In genomic region chr2:146623052-146623451, GRCm38 (mm10) we compare ENCODE assay signal across 18 mouse cellular contexts.
A peak's percentile ranks its signal among the peaks of the same experiment; 100 is the strongest.
DNase-seq lines count a peak whose midpoint lies in the region; ATAC-seq and TF ChIP-seq lines count a peak whose summit lies in the region.
"Had no signal": no experiment of that assay in that cellular context is flagged by ENCODE, and none has a peak within 500 bp of the region (broad histone marks: within the 10 kb centered on the region; RNA-seq: fewer than 3 reads in every experiment).

No protein-coding gene starts in this region.

- 51% methylated on average over 1 of the region's 1 CpGs for WGBS in liver, embryonic 12.5 days (ENCODE audit: insufficient replicate concordance)
- 42% methylated on average over 1 of the region's 1 CpGs for WGBS in liver, embryonic 16.5 days (ENCODE audit: insufficient replicate concordance)
- 77% methylated on average over 1 of the region's 1 CpGs for WGBS in stomach, embryonic 15.5 days
- WGBS in lung, adult 2 months: 88% methylated on average over 1 of the region's 1 CpGs

- ATAC-seq in liver, embryonic 12.5 days: peak; percentile 80
- ATAC-seq in liver, embryonic 16.5 days (ENCODE audit: low read depth): peak; percentile 80
- peak; percentile 67; the same call in 1 of the 2 replicates for ATAC-seq in stomach, embryonic 15.5 days (ENCODE audit: insufficient read depth, low FRiP score, low read depth)
- ATAC-seq: forebrain, embryonic 16.5 days had no signal

- no peak for TF ChIP-seq CTCF in lung, adult 2 months (IDR thresholded peaks at IDR 0.05; ENCODE audit: insufficient read depth, low read length)

- H3K9ac ChIP-seq in liver, embryonic 12.5 days: no peak overlapping the region
- H3K9ac ChIP-seq in liver, embryonic 16.5 days (ENCODE audit: low read depth, low read length): no peak overlapping the region
- H3K9ac ChIP-seq in stomach, embryonic 15.5 days: no peak overlapping the region
- H3K9ac ChIP-seq: embryonic facial prominence, embryonic 12.5 days; forebrain, embryonic 12.5 days; heart, embryonic 12.5 days; hindbrain, embryonic 14.5 days had no signal

- no peaks in the 10 kb centered on the region for H3K9me3 ChIP-seq in liver, embryonic 12.5 days (replicated peaks)
- H3K9me3 ChIP-seq in liver, embryonic 16.5 days (replicated peaks; ENCODE audit: control insufficient read depth, low read length): no peaks in the 10 kb centered on the region
- no peaks in the 10 kb centered on the region for H3K9me3 ChIP-seq in stomach, embryonic 15.5 days
- H3K9me3 ChIP-seq: embryonic facial prominence, embryonic 12.5 days; forebrain, embryonic 12.5 days; heart, embryonic 12.5 days; hindbrain, embryonic 10.5 days had no signal

- no peak overlapping the region for H3K27ac ChIP-seq in liver, embryonic 12.5 days
- H3K27ac ChIP-seq in liver, embryonic 16.5 days (ENCODE audit: low read length): no peak overlapping the region
- no peak overlapping the region for H3K27ac ChIP-seq in stomach, embryonic 15.5 days
- H3K27ac ChIP-seq: embryonic facial prominence, embryonic 12.5 days; forebrain, embryonic 12.5 days; hindbrain, embryonic 10.5 days; hindbrain, embryonic 14.5 days had no signal

- DNase-seq in 416B (ENCODE audit: low read depth): peak; percentile 15
- DNase-seq in lung, adult 2 months: no peak
- DNase-seq in thymus, adult 18-20 months: no peak
- DNase-seq in frontal cortex, postnatal 25 days (ENCODE audit: low spot score in 2 of 2): no peak
- DNase-seq: adrenal gland, adult 8-10 months; cerebellum, adult 11 months; cerebellum, adult 8-10 months; cerebellum, postnatal 14 days; gastrocnemius, postnatal 25 days had no signal

- TF ChIP-seq POLR2A in lung, adult 2 months (IDR thresholded peaks at IDR 0.05; ENCODE audit: borderline replicate concordance, extremely low read depth, low read depth, low read length): no peak

- H3K36me3 ChIP-seq in liver, embryonic 12.5 days: no peaks in the 10 kb centered on the region
- no peaks in the 10 kb centered on the region for H3K36me3 ChIP-seq in liver, embryonic 16.5 days (ENCODE audit: control insufficient read depth, insufficient read depth)
- no peaks in the 10 kb centered on the region for H3K36me3 ChIP-seq in stomach, embryonic 15.5 days
- H3K36me3 ChIP-seq: embryonic facial prominence, embryonic 12.5 days; forebrain, embryonic 12.5 days; heart, embryonic 12.5 days; hindbrain, embryonic 10.5 days had no signal

- no peak overlapping the region for H3K4me2 ChIP-seq in liver, embryonic 12.5 days
- H3K4me2 ChIP-seq in liver, embryonic 16.5 days (ENCODE audit: low read depth, low read length): no peak overlapping the region
- no peak overlapping the region for H3K4me2 ChIP-seq in stomach, embryonic 15.5 days
- H3K4me2 ChIP-seq: embryonic facial prominence, embryonic 12.5 days; forebrain, embryonic 12.5 days; heart, embryonic 12.5 days; hindbrain, embryonic 14.5 days had no signal

- peaks cover 11% of the 10 kb centered on the region; the same call in 1 of the 2 replicates for H3K27me3 ChIP-seq in liver, embryonic 12.5 days (replicated peaks)
- H3K27me3 ChIP-seq in liver, embryonic 16.5 days (ENCODE audit: control insufficient read depth, insufficient read depth, low read depth, low read length): no peaks in the 10 kb centered on the region; the same call in 1 of the 2 replicates
- H3K27me3 ChIP-seq in stomach, embryonic 15.5 days (replicated peaks): no peaks in the 10 kb centered on the region
- H3K27me3 ChIP-seq: embryonic facial prominence, embryonic 12.5 days; heart, embryonic 12.5 days had no signal

- no peak overlapping the region for H3K4me3 ChIP-seq in liver, embryonic 12.5 days
- H3K4me3 ChIP-seq in liver, embryonic 16.5 days (ENCODE audit: low read depth, low read length): no peak overlapping the region
- no peak overlapping the region for H3K4me3 ChIP-seq in stomach, embryonic 15.5 days (replicated peaks)
- no peak overlapping the region for H3K4me3 ChIP-seq in lung, adult 2 months (replicated peaks; ENCODE audit: extremely low read depth, low read depth, low read length)
- H3K4me3 ChIP-seq: embryonic facial prominence, embryonic 12.5 days; forebrain, embryonic 12.5 days; heart, embryonic 12.5 days; hindbrain, embryonic 10.5 days had no signal

- H3K4me1 ChIP-seq in liver, embryonic 12.5 days: peaks cover 13% of the 10 kb centered on the region
- H3K4me1 ChIP-seq in liver, embryonic 16.5 days (ENCODE audit: control insufficient read depth, low read depth, low read length): peaks cover 3% of the 10 kb centered on the region
- H3K4me1 ChIP-seq in stomach, embryonic 15.5 days: no peaks in the 10 kb centered on the region
- no peaks in the 10 kb centered on the region for H3K4me1 ChIP-seq in lung, adult 2 months (ENCODE audit: control insufficient read depth, insufficient read depth, low read length)
- H3K4me1 ChIP-seq: heart, embryonic 12.5 days had no signal
